Mouse (Mus musculus) spleen, adult 2 months (tissue): ENCODE results near the gene C7. TPM values are rescaled to one million over a fixed set of nuclear protein-coding genes. Genes with fewer than 3 reads are reported as not detected.

ENCODE experiments used
- DNase-seq, 2 experiments: peaks; one replicate each; pipeline versions ENCODE4 v3.0.0 to v3.0.0-alpha.2; 2012 to 2021; ENCODE audit warnings: low spot score in 2 of 2, low read depth in 1 of 2
- H3K27ac ChIP-seq: fragments of 200-500 bp; 2 replicates; pipeline ENCODE4 v1.5.1; 2012; ENCODE audit warnings: low read length, inconsistent platforms; ENCODE audit not compliant: insufficient read depth
- H3K27me3 ChIP-seq: fragments of 200-500 bp; 2 replicates; pipeline ENCODE4 v1.6.1; 2012; ENCODE audit warnings: mild to moderate bottlenecking, moderate library complexity, low read length, inconsistent platforms; ENCODE audit not compliant: control insufficient read depth, insufficient read depth
- H3K36me3 ChIP-seq: fragments of 200-500 bp; 2 replicates; pipeline ENCODE4 v1.6.1; 2012; ENCODE audit warnings: mild to moderate bottlenecking, low read length, inconsistent platforms; ENCODE audit not compliant: control insufficient read depth, insufficient read depth
- H3K4me1 ChIP-seq: fragments of 200-500 bp; 2 replicates; pipeline ENCODE4 v1.6.1; 2011; ENCODE audit warnings: inconsistent platforms; ENCODE audit not compliant: control insufficient read depth, insufficient read depth, insufficient read length
- H3K4me3 ChIP-seq: fragments of 200-500 bp; 2 replicates; pipeline ENCODE4 v1.5.1; 2011; ENCODE audit warnings: mild to moderate bottlenecking, inconsistent platforms; ENCODE audit not compliant: insufficient read depth, insufficient read length; ENCODE audit errors: extremely low read depth
- CTCF ChIP-seq: fragments of 200-500 bp; IDR thresholded peaks from 2 replicates; pipeline ENCODE4 v1.5.1; 2011; ENCODE audit warnings: mild to moderate bottlenecking, inconsistent platforms; ENCODE audit not compliant: insufficient read depth, insufficient read length, insufficient replicate concordance; ENCODE audit errors: extremely low read depth
- POLR2A ChIP-seq: fragments of 200-500 bp; IDR thresholded peaks from 2 replicates; pipeline ENCODE4 v1.6.1; 2011; ENCODE audit warnings: low read depth, low read length, inconsistent platforms
- WGBS: fragments of 180-500 bp; shearing (Covaris S2); methylation state at CpG from one replicate; pipeline ENCODE4 v1.1.7; 2018; 5-methylcytosine and 5-hydroxymethylcytosine counted together
- polyA plus RNA-seq: library from polyadenylated mRNA; depleted of rRNA; stranded (reverse); fragments of >200 nt; gene quantifications from 2 replicates; pipeline ENCODE4 v1.2.3, GENCODE M21; 2012

The C7 gene
- polyA plus RNA-seq, 1 experiment, result 0.11 TPM

- H3K27ac ChIP-seq, result no peak overlapping the region
- 94% methylated on average over 4 of the region's 4 CpGs for WGBS
- TF ChIP-seq POLR2A (no peak), CTCF (no peak)
- H3K4me1 ChIP-seq, result peaks cover 2% of the 10 kb centered on the region; the same call in 1 of the 2 replicates
- H3K36me3 ChIP-seq, result peaks cover 32% of the 10 kb centered on the region
- no peaks in the 10 kb centered on the region for H3K27me3 ChIP-seq
- no peak for DNase-seq
- no peak overlapping the region for H3K4me3 ChIP-seq
These were observed 38.8 kb upstream of the C7 start for GRCm38 (mm10) chr15:5102312-5102711.

DNA sequence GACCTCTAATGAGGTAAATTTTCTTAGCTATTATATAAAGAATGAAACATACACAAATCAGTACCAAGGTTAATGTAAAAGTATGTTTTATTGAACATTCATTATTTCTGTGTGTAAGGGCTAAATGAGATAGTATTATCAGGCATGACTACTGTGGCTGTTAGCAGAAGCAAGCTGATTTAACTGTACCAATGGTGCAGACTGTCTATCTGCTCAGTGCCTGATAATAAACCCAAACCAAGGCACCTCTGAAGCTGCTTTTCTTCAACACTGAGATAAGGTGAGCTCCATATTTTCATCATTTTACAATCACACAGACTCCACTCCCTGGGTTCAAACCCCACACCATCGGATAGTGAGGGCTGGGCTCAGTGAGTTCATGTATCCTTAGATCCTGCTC, 33.8 kb upstream of the C7 start:
- Histone ChIP-seq H3K36me3 (peaks cover 23% of the 10 kb centered on the region), H3K27ac (no peak overlapping the region), H3K4me3 (no peak overlapping the region), H3K27me3 (no peaks in the 10 kb centered on the region), H3K4me1 (no peaks in the 10 kb centered on the region)
- no peak for DNase-seq
- 91% methylated on average over 1 of the region's 1 CpGs for WGBS
- TF ChIP-seq POLR2A (no peak), CTCF (no peak)

DNA sequence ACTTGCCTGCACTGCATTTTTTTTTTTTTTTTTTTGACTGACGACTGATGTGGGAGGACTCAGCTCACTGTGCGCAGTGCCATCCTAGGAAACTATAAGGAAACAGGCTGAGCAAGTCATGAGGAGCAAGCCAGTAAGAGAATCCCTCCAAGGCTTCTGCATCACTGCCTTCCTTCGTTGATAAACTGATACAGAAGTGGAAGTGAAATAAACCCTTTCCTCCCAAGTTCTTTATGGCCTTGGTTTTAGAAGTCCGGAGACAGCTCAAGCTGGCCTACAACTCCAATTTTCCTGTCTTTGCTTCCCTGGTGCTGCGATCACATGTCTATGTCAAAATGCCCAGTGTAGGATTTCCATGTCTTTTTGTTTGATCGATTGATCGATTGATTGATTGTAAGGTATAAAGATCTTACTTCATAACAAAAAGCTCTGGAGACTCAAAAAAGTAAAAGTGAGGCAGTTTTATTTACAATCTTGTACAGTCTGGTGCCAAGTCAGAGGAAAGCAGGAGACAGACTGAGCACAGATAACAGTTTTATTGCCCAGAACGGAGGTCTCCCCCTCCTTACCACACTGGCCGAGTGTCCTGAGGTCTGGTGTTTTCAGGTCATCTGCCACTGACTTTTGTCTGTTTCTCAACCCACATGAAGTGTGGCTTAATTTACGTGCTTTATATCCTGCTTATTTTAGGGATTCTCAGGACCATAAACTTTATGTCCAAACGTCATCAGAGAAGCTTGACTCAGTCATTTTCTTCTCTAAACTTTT, 32.2 kb upstream of the C7 start:
- H3K36me3 ChIP-seq, result peaks cover 16% of the 10 kb centered on the region
- TF ChIP-seq POLR2A, result no peak
- TF ChIP-seq CTCF, result no peak
- no peaks in the 10 kb centered on the region for H3K27me3 ChIP-seq
- DNase-seq, result no peak
- H3K27ac ChIP-seq, result no peak overlapping the region
- H3K4me3 ChIP-seq, result no peak overlapping the region
- 85% methylated on average over 11 of the region's 11 CpGs for WGBS
- no peaks in the 10 kb centered on the region for H3K4me1 ChIP-seq

DNA sequence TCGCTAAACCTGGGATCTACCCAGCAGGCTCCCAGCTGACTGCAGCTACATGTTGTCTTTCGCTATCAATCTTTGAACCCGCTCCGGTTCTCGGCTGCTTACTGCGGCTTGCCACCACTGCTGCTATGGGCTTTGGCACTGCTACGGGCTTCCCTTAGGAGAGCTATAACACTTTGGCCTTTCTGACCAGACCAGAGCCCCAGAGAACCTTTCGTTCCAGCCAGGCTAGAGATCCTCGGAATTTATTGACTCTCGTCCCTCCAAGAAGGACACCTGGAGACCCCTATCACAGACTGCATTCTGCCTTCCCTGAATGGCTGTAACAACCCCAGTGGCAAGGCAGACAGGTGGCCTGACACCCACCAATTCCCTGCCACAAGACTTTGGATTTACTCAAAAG, 26.6 kb upstream of the C7 start:
- WGBS, result 91% methylated on average over 10 of the region's 10 CpGs
- TF ChIP-seq POLR2A (no peak), CTCF (no peak)
- no peak overlapping the region for H3K27ac ChIP-seq

DNA sequence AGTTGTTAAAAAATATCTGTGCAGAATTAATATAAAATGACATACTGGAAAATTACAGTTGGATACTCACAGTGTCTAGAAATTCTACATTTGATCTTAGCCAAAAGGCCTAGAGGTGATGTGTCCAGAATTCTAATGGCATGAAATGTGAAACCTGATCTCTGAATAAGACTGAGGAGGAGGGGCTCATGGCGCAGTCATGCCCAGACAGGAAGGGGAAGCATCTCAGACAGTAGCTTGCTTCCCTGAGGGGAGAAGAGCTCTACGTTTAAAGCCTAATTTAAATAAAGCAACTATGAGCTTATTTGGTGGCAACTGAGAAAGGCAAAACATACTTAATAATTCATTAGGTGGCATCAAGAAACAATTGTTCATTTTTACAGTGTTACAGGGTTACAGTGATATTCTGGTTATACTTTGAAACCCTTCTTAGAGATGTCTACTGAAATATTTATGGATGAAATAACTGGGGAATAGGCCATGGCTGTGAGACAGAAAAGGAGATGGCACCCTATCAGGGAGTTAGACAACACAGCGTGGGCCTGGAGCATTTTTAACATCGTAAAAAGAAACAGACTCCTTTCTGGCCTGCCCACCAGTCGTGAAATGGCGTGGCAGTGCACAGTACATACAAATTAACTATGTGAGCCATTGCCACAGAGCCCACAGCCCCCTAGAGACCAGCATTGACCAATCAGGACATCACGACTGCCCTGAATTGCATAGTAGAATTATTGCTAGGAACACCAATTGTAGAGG, 25.5 kb upstream of the C7 start:
- DNase-seq, result no peak

More for the DNA sequence above, 26.6 kb upstream of the C7 start:
- Histone ChIP-seq H3K4me1 (no peaks in the 10 kb centered on the region), H3K36me3 (no peaks in the 10 kb centered on the region), H3K4me3 (no peak overlapping the region), H3K27me3 (no peaks in the 10 kb centered on the region)
- no peak for DNase-seq

DNA sequence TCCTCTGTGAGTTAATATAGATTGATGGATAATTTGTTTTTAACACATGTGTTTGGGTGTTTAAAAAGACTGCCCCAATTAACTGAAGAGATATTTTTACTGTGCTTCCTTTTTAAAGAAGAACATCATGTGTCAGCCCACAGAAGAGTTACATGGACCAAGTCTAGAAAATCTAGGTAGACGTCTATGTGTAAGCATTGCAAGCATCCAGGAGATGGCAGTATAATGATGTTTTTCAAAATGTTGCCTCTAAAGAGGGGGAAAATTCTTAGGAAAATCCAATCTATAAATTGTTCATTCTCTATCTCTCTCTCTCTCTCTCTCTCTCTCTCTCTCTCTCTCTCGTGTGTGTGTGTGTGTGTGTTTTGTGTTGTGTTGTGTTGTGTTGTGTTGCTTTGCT, 22.6 kb upstream of the C7 start:
- H3K4me1 ChIP-seq, result no peaks in the 10 kb centered on the region
- TF ChIP-seq POLR2A (no peak), CTCF (no peak)
- no peak overlapping the region for H3K27ac ChIP-seq
- 12% methylated on average over 2 of the region's 2 CpGs for WGBS
- H3K4me3 ChIP-seq, result no peak overlapping the region
- no peak for DNase-seq
- no peaks in the 10 kb centered on the region for H3K27me3 ChIP-seq
- H3K36me3 ChIP-seq, result no peaks in the 10 kb centered on the region

More for the DNA sequence above, 25.5 kb upstream of the C7 start:
- Histone ChIP-seq H3K27ac (no peak overlapping the region), H3K27me3 (no peaks in the 10 kb centered on the region), H3K4me3 (no peak overlapping the region), H3K4me1 (no peaks in the 10 kb centered on the region), H3K36me3 (no peaks in the 10 kb centered on the region)
- WGBS, result 69% methylated on average over 7 of the region's 7 CpGs
- TF ChIP-seq POLR2A (no peak), CTCF (no peak)

DNA sequence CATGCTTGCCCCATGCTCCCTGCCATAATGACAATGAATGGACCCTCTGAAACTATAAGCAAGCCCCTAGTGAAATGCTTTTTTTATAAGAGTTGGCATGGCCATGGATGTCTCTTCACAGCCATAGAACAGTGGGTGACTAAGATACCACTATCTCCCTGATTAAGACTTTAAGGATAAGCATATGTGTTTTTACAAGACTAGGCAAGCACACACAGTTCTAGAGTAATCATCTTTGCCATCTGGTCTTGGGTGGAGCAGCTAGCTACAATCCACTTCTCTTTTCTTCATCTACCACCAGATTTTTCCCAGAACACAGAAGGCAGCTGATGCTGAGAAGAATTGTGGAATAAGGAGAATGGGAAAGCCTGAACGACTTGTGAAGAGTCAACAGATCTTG, 17.7 kb upstream of the C7 start:
- TF ChIP-seq POLR2A, result no peak
- TF ChIP-seq CTCF, result no peak
- H3K36me3 ChIP-seq, result no peaks in the 10 kb centered on the region
- H3K4me3 ChIP-seq, result no peak overlapping the region
- no peaks in the 10 kb centered on the region for H3K27me3 ChIP-seq
- WGBS, result 65% methylated on average over 1 of the region's 1 CpGs
- H3K27ac ChIP-seq, result no peak overlapping the region
- no peaks in the 10 kb centered on the region for H3K4me1 ChIP-seq
- DNase-seq, result no peak
